Mouse (Mus musculus): Measurements from ENCODE around the gene Stra6. TPM values are rescaled to one million over a fixed set of nuclear protein-coding genes. Genes with fewer than 3 reads are reported as not detected.

Gene Stra6
- polyA plus RNA-seq, 1 experiment from 2014 or later = 0.89 TPM

DNA sequence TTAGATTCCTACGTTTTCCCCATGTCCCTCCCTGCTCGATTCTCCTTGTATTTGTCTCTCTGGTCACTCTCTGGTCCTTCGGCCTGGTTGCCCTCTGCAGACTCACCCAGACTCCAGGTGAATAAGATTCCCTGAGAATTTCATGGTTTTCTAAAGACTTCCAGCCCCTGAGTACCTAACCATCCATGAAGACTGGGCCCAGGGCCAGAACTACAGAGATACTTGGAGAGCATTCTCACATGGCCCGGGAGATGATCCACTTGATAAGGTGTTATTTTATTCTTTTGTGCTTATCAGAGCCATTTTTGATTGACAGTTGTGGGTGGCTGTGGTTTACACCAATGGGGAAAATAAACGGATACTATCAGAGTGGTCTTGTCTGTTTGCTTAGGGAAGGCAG, 31.7 kb upstream of the Stra6 start:
- ATAC-seq (replicated peaks; ENCODE audit: extremely low read depth, insufficient read depth, low FRiP score) = no peak
- H3K27me3 ChIP-seq (ENCODE audit: control insufficient read depth, insufficient read depth, low read length) = peaks cover 9% of the 10 kb centered on the region; the same call in 1 of the 2 replicates
- no peaks in the 10 kb centered on the region for H3K36me3 ChIP-seq (ENCODE audit: control insufficient read depth, insufficient read depth)
- H3K4me3 ChIP-seq (ENCODE audit: low read length) = no peak overlapping the region
- WGBS = 57% methylated on average over 5 of the region's 5 CpGs
- no peak overlapping the region for H3K27ac ChIP-seq (ENCODE audit: low read length)
- H3K9me3 ChIP-seq (replicated peaks; ENCODE audit: control insufficient read depth, low read length) = no peaks in the 10 kb centered on the region
- no peak overlapping the region for H3K4me2 ChIP-seq (ENCODE audit: low read depth, low read length)
- no peak overlapping the region for H3K9ac ChIP-seq (ENCODE audit: low read length)
- no peaks in the 10 kb centered on the region for H3K4me1 ChIP-seq (ENCODE audit: control insufficient read depth, insufficient read depth, low read length)

DNA sequence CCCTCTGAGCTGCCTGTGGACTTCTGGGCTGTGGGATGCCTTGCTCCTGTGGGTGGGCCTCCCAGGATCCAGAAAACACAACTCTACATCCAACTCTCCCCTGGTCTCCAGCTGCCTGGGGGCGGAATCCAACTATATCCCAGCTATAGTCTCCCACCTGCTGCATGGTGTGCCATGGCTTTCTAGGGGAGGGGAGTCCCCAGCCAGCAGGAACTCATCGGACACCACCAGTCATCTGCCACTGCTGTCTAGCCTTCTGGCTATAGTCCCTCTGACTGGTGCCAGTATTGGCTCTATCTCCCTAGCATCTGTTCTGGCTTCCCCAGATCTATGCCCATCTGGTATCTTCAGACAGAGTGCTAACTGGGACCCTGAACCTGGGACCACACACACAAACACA, 28.1 kb upstream of the Stra6 start:
- no peak overlapping the region for H3K4me3 ChIP-seq (ENCODE audit: low read length)
- no peaks in the 10 kb centered on the region for H3K9me3 ChIP-seq (replicated peaks; ENCODE audit: control insufficient read depth, low read length)
- no peaks in the 10 kb centered on the region for H3K4me1 ChIP-seq (ENCODE audit: control insufficient read depth, insufficient read depth, low read length)
- H3K4me2 ChIP-seq (ENCODE audit: low read depth, low read length) = no peak overlapping the region
- ATAC-seq (replicated peaks; ENCODE audit: extremely low read depth, insufficient read depth, low FRiP score) = no peak
- 69% methylated on average over 2 of the region's 2 CpGs for WGBS
- H3K27ac ChIP-seq (ENCODE audit: low read length) = no peak overlapping the region
- peaks cover 22% of the 10 kb centered on the region for H3K27me3 ChIP-seq (ENCODE audit: control insufficient read depth, insufficient read depth, low read length)
- H3K9ac ChIP-seq (ENCODE audit: low read length) = no peak overlapping the region
- no peaks in the 10 kb centered on the region for H3K36me3 ChIP-seq (ENCODE audit: control insufficient read depth, insufficient read depth)

DNA sequence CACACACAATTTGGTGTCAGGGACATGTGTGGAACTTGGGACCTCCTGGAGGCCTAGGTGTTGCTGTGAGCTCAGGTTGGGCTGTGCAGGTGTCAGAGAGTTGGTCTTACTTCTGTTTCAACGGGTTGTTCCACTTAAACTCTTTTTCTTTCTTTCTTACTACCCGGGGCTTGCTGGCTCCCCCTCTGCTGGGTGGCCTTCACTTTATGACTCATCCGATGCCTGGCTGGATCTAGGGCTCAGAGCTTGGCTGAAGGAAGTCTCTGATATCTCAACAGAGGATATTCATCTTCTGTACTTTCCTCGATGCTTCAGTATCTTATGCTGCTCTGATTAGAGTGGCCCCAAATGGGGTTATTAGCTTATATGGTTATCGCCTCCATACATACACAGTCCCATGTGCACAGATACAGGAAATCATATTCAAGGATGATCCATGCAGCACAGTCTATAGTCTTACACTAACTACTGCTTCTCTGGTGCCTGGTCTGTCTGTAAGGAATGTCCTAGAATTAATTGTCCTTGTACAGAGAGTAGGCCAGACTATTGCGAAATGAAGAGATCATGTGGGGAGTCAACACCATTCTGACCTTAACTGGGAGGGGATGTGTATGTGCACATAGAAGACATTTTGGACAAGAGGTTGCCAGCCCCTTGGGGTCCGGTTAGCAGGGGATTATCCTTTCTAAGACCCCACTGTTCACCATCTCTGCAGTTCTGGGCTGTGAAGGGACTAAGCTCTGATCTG, 27.5 kb upstream of the Stra6 start:
- no peak for ATAC-seq (replicated peaks; ENCODE audit: extremely low read depth, insufficient read depth, low FRiP score)
- Histone ChIP-seq H3K27ac (ENCODE audit: low read length) (no peak overlapping the region), H3K4me3 (ENCODE audit: low read length) (no peak overlapping the region), H3K36me3 (ENCODE audit: control insufficient read depth, insufficient read depth) (no peaks in the 10 kb centered on the region), H3K27me3 (ENCODE audit: control insufficient read depth, insufficient read depth, low read length) (peaks cover 22% of the 10 kb centered on the region), H3K4me2 (ENCODE audit: low read depth, low read length) (no peak overlapping the region), H3K9me3 (replicated peaks; ENCODE audit: control insufficient read depth, low read length) (no peaks in the 10 kb centered on the region), H3K9ac (ENCODE audit: low read length) (no peak overlapping the region), H3K4me1 (ENCODE audit: control insufficient read depth, insufficient read depth, low read length) (no peaks in the 10 kb centered on the region)
- 54% methylated on average over 7 of the region's 7 CpGs for WGBS

DNA sequence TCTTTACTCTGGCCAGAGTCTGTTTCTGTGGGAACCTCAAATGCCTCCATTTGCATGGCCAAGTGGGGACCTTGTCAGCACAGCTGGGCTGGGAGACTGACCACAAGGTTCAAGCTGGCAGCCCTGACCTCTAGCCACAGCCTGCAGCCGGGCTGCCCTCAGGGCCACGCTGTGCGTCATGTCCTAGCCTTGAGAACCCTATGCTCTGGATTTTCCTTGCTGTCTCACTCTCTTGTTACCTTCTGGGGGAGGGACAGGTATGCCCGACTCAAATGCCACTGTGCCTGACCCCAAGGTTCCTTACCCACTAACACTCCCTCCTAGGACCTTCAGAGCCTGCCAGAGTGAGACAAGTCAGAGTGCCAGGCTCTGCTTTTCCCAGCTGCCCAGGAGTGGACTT, 26.6 kb upstream of the Stra6 start:
- WGBS = 63% methylated on average over 4 of the region's 4 CpGs
- peaks cover 22% of the 10 kb centered on the region for H3K27me3 ChIP-seq (ENCODE audit: control insufficient read depth, insufficient read depth, low read length)

DNA sequence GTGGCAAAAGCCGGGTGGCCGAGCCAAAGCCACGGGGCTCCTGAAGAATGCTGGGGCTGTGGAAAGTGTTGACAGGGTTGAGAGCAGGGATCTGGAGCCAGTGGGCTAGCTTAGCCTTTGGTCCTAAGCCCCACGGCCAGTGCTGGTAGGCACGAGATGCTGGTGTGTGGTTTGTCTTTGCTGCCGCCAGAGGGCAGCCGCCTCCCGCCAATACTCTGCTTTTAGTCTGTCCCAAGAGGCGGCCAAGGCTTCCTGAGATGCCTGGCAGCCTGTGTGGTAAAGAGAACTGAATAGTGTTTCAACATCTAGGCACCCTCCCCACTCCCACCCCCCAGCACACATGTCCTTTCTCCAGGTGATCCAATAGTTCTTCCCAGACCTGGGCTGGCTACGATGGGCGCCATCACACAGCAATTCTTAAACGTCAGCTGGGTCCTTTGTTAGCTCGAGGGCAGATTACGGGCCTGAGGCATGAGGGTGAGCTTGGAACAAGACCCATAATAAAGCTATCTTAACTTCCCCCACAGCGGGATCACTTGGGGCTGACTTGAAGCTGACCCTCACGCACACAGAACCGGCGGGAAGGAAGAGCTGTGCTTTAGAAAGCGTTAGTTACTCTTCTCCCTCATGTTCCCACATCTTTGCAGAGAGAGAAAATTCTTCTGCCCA, 25.0 kb upstream of the Stra6 start:
- Histone ChIP-seq H3K9me3 (replicated peaks; ENCODE audit: control insufficient read depth, low read length) (no peaks in the 10 kb centered on the region), H3K4me3 (ENCODE audit: low read length) (no peak overlapping the region), H3K9ac (ENCODE audit: low read length) (no peak overlapping the region), H3K4me1 (ENCODE audit: control insufficient read depth, insufficient read depth, low read length) (no peaks in the 10 kb centered on the region), H3K27me3 (ENCODE audit: control insufficient read depth, insufficient read depth, low read length) (peaks cover 20% of the 10 kb centered on the region), H3K4me2 (ENCODE audit: low read depth, low read length) (no peak overlapping the region), H3K36me3 (ENCODE audit: control insufficient read depth, insufficient read depth) (no peaks in the 10 kb centered on the region), H3K27ac (ENCODE audit: low read length) (no peak overlapping the region)
- 34% methylated on average over 19 of the region's 19 CpGs for WGBS
- peak; percentile 53; the same call in 1 of the 2 replicates for ATAC-seq (replicated peaks; ENCODE audit: extremely low read depth, insufficient read depth, low FRiP score)

More for the DNA sequence above, 26.6 kb upstream of the Stra6 start:
- ATAC-seq (replicated peaks; ENCODE audit: extremely low read depth, insufficient read depth, low FRiP score) = no peak
- Histone ChIP-seq H3K4me1 (ENCODE audit: control insufficient read depth, insufficient read depth, low read length) (no peaks in the 10 kb centered on the region), H3K9me3 (replicated peaks; ENCODE audit: control insufficient read depth, low read length) (no peaks in the 10 kb centered on the region), H3K36me3 (ENCODE audit: control insufficient read depth, insufficient read depth) (no peaks in the 10 kb centered on the region), H3K4me2 (ENCODE audit: low read depth, low read length) (no peak overlapping the region), H3K27ac (ENCODE audit: low read length) (no peak overlapping the region), H3K9ac (ENCODE audit: low read length) (no peak overlapping the region), H3K4me3 (ENCODE audit: low read length) (no peak overlapping the region)

DNA sequence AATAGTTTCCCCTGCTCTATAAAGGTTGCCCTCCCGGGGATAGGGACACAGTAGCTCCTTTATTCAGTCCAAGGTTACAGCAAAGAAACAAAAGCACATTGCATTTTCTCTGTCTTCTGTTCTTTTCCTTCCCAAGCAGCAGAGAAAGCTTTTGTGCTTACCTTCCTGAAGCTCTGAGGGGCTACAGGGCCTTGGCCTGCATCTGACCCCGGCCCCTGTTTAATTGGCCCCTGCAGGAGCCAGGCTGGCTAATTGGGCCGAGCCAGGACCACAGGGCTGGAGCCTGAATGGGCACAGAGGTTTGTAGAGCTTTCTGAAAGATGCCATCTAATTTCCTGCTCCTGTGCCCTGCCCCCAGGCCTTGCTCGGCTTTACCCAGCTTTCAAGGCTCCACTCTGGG, 22.6 kb upstream of the Stra6 start:
- Histone ChIP-seq H3K27ac (ENCODE audit: low read length) (no peak overlapping the region), H3K4me3 (ENCODE audit: low read length) (no peak overlapping the region), H3K4me1 (ENCODE audit: control insufficient read depth, insufficient read depth, low read length) (no peaks in the 10 kb centered on the region), H3K27me3 (ENCODE audit: control insufficient read depth, insufficient read depth, low read length) (peaks cover 20% of the 10 kb centered on the region), H3K36me3 (ENCODE audit: control insufficient read depth, insufficient read depth) (no peaks in the 10 kb centered on the region), H3K9ac (ENCODE audit: low read length) (no peak overlapping the region), H3K4me2 (ENCODE audit: low read depth, low read length) (no peak overlapping the region), H3K9me3 (replicated peaks; ENCODE audit: control insufficient read depth, low read length) (no peaks in the 10 kb centered on the region)
- ATAC-seq (replicated peaks; ENCODE audit: extremely low read depth, insufficient read depth, low FRiP score) = no peak
- 65% methylated on average over 4 of the region's 4 CpGs for WGBS

DNA sequence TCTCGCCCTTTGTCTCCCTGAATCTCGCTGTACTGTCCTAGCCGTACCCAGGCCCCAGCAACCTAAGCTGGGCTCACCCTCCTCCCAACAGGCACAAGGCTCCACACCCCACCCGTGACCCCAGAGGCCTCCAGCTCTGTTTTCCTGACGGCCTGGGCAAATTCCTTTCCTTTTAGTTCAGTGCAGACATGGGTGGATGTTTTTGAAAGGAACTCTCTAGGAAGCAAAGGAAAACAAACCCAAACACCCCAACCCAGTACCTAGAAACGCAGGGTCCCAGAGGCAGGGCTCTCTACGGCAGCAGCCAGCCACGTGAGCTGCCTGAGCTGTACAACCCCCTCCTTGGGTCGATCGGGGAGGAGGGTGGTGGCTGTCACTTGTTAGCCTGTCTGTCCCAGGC, 21.2 kb upstream of the Stra6 start:
- ATAC-seq (replicated peaks; ENCODE audit: extremely low read depth, insufficient read depth, low FRiP score) = no peak
- Histone ChIP-seq H3K27ac (ENCODE audit: low read length) (no peak overlapping the region), H3K36me3 (ENCODE audit: control insufficient read depth, insufficient read depth) (no peaks in the 10 kb centered on the region), H3K4me1 (ENCODE audit: control insufficient read depth, insufficient read depth, low read length) (no peaks in the 10 kb centered on the region), H3K27me3 (ENCODE audit: control insufficient read depth, insufficient read depth, low read length) (peaks cover 10% of the 10 kb centered on the region), H3K4me2 (ENCODE audit: low read depth, low read length) (no peak overlapping the region), H3K9ac (ENCODE audit: low read length) (no peak overlapping the region), H3K9me3 (replicated peaks; ENCODE audit: control insufficient read depth, low read length) (no peaks in the 10 kb centered on the region), H3K4me3 (ENCODE audit: low read length) (no peak overlapping the region)
- 40% methylated on average over 10 of the region's 10 CpGs for WGBS

DNA sequence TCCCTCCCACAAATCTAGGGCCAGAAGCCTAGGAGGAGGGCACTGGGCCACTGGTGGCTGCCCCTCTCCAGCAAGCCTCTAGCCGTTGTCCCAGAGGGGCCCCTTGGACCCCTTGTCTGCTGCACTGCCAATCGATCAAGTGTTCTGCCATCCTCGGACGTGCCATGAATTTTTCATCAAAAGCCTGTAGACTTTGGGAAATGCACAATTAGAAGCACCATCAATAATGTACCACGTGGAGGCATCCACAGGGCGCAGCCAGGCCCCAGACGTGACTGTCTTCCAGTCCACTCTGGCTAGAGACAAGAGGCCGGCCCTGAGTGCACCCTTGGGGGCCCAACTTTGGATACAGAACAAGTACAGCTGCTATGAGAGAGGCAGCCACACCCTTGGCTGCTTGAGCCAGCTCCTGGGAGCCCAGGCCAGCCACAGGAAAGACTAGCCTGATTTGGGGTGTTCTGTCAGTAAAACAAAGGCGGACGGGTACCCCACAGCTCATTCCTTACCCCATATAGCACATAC, 20.0 kb upstream of the Stra6 start:
- 78% methylated on average over 10 of the region's 10 CpGs for WGBS
- Histone ChIP-seq H3K4me3 (ENCODE audit: low read length) (no peak overlapping the region), H3K4me1 (ENCODE audit: control insufficient read depth, insufficient read depth, low read length) (peaks cover 4% of the 10 kb centered on the region), H3K27ac (ENCODE audit: low read length) (no peak overlapping the region), H3K27me3 (ENCODE audit: control insufficient read depth, insufficient read depth, low read length) (no peaks in the 10 kb centered on the region; the same call in 1 of the 2 replicates), H3K9me3 (replicated peaks; ENCODE audit: control insufficient read depth, low read length) (no peaks in the 10 kb centered on the region), H3K9ac (ENCODE audit: low read length) (no peak overlapping the region), H3K4me2 (ENCODE audit: low read depth, low read length) (no peak overlapping the region), H3K36me3 (ENCODE audit: control insufficient read depth, insufficient read depth) (no peaks in the 10 kb centered on the region)
- ATAC-seq (replicated peaks; ENCODE audit: extremely low read depth, insufficient read depth, low FRiP score) = no peak

DNA sequence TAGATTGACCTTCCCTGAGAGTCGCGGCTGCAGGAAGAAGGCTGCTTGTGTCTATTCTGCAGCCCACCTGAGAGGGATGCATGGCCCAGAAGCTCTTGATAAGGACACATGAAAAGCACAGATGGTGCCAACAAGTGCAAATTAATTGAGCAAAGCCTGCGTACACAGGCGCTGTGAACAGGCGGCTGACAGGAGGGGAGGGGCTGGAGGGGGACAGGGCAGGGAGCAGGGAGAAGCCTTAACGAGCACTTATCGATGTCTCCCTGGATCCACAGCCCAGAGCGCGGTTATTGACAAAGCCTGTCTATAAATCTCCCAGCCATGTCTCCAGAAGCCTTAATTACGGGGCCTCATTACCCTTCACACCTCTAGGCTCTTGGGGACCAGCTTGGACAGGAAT, 18.8 kb upstream of the Stra6 start:
- no peaks in the 10 kb centered on the region; the same call in 1 of the 2 replicates for H3K27me3 ChIP-seq (ENCODE audit: control insufficient read depth, insufficient read depth, low read length)
- no peaks in the 10 kb centered on the region for H3K36me3 ChIP-seq (ENCODE audit: control insufficient read depth, insufficient read depth)
- H3K9me3 ChIP-seq (replicated peaks; ENCODE audit: control insufficient read depth, low read length) = no peaks in the 10 kb centered on the region
- no peak overlapping the region for H3K4me2 ChIP-seq (ENCODE audit: low read depth, low read length)
- peaks cover 8% of the 10 kb centered on the region for H3K4me1 ChIP-seq (ENCODE audit: control insufficient read depth, insufficient read depth, low read length)
- no peak overlapping the region for H3K4me3 ChIP-seq (ENCODE audit: low read length)
- WGBS = 58% methylated on average over 10 of the region's 10 CpGs
- ATAC-seq (replicated peaks; ENCODE audit: extremely low read depth, insufficient read depth, low FRiP score) = no peak
- no peak overlapping the region for H3K9ac ChIP-seq (ENCODE audit: low read length)
- H3K27ac ChIP-seq (ENCODE audit: low read length) = no peak overlapping the region
